Mouse (Mus musculus): ENCODE data around the gene Cacna2d3. TPM values are rescaled to one million over a fixed set of nuclear protein-coding genes. Genes with fewer than 3 reads are reported as not detected.

The Cacna2d3 gene
- total RNA-seq, 1 experiment: 0.40 TPM

DNA sequence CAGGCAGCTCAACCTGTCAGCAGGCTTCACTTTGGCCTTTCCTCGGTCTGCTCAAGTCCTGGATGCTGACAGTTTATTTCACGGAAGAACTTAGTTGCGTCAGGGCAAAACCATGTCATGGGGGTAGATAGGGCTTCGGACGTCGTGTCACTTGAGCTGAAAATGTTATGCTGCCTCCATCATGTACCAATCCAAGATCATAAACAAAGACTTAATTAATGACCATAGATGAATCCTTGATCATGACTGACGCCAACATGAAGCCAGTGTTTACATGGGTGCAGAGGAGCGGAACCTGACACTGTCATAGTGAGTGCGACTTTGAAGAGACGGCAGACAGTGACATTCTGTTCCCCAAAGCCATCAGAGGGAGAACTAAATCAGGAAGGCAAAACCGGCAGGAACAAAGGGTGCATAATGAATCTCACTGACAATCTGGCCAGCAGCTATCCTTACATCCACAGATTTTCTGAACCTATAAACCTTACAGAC is 542.2 kb downstream of the Cacna2d3 start:
- no peak for DNase-seq (ENCODE audit: low read depth, low spot score)
- in situ Hi-C loops (cut with MboI; ENCODE audit: low sequenced_read_pairs in 2 of 2, unreplicated experiment in 2 of 2): no loop called here
- no peak overlapping the region for H3K27ac ChIP-seq (ENCODE audit: insufficient read depth, low read depth, low read length, poor library complexity, severe bottlenecking)

DNA sequence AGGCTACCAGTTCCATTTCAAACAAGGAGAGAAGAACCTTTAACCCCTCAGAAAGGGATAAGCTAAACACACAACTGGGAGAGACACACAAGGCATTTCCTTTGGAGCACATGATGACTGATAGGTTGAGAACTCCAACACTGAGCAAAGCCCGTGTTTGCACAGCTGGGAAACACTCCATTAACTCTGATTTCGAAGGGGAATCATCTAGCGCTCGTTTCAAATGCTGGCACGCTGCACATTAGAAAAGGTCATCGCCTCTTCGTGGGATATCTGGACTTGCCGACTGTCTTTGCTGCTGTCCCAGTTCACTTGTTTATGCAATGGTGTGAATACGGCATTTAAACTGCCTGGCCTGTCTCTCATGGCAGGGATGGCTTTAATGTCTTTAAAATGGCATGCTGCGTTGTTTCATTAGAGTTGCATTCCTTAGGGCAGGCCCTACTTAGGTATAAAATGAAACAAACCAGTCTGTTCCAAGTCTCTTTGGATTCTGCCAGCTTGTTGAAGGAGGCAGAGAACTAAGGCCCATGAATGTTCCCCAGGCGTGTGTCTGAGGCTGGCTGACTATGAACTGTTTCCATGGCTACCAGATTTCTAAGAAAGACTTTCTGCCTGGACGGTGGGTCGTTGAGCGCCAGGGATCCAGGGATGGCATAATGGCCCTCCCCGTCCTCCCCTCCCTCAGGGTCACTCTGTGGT is 542.8 kb downstream of the Cacna2d3 start:
- H3K36me3 ChIP-seq (ENCODE audit: control insufficient read depth, insufficient read depth, low read length, poor library complexity, severe bottlenecking): no peaks in the 10 kb centered on the region
- no peak overlapping the region for H3K9ac ChIP-seq (ENCODE audit: insufficient read depth, low read depth, low read length, poor library complexity, severe bottlenecking)
- no peak overlapping the region for H3K27ac ChIP-seq (ENCODE audit: insufficient read depth, low read depth, low read length, poor library complexity, severe bottlenecking)
- DNase-seq (ENCODE audit: low read depth, low spot score): no peak
- in situ Hi-C loops (cut with MboI; ENCODE audit: low sequenced_read_pairs in 2 of 2, unreplicated experiment in 2 of 2): no loop called here
- no peak overlapping the region for H3K4me3 ChIP-seq (ENCODE audit: insufficient read depth in 1 of 2, low read depth in 1 of 2, low read length in 2 of 2, poor library complexity in 1 of 2, severe bottlenecking in 1 of 2)
- no peaks in the 10 kb centered on the region for H3K9me3 ChIP-seq (ENCODE audit: control insufficient read depth, insufficient read depth, low read depth, low read length)
- TF ChIP-seq HCFC1 (IDR thresholded peaks at IDR 0.05; ENCODE audit: borderline replicate concordance, insufficient read depth, low read length) (no peak), CHD2 (IDR thresholded peaks at IDR 0.05; ENCODE audit: low read depth, low read length) (no peak), ZC3H11A (IDR thresholded peaks at IDR 0.05; ENCODE audit: borderline replicate concordance, low read depth, low read length) (no peak), MAFK (IDR thresholded peaks at IDR 0.05; ENCODE audit: insufficient read depth, low read depth, low read length) (no peak), ZNF384 (IDR thresholded peaks at IDR 0.05; ENCODE audit: low read depth, low read length) (no peak)
- H3K4me1 ChIP-seq (ENCODE audit: control insufficient read depth in 2 of 2, insufficient read depth in 2 of 2, low read length in 2 of 2, poor library complexity in 1 of 2): no peaks in the 10 kb centered on the region

More for the DNA sequence above, 542.2 kb downstream of the Cacna2d3 start:
- TF ChIP-seq ZNF384 (IDR thresholded peaks at IDR 0.05; ENCODE audit: low read depth, low read length) (no peak), MAFK (IDR thresholded peaks at IDR 0.05; ENCODE audit: insufficient read depth, low read depth, low read length) (no peak), CHD2 (IDR thresholded peaks at IDR 0.05; ENCODE audit: low read depth, low read length) (no peak), HCFC1 (IDR thresholded peaks at IDR 0.05; ENCODE audit: borderline replicate concordance, insufficient read depth, low read length) (no peak), ZC3H11A (IDR thresholded peaks at IDR 0.05; ENCODE audit: borderline replicate concordance, low read depth, low read length) (no peak)
- H3K4me3 ChIP-seq (ENCODE audit: insufficient read depth in 1 of 2, low read depth in 1 of 2, low read length in 2 of 2, poor library complexity in 1 of 2, severe bottlenecking in 1 of 2): no peak overlapping the region
- H3K9ac ChIP-seq (ENCODE audit: insufficient read depth, low read depth, low read length, poor library complexity, severe bottlenecking): no peak overlapping the region
- no peaks in the 10 kb centered on the region for H3K4me1 ChIP-seq (ENCODE audit: control insufficient read depth in 2 of 2, insufficient read depth in 2 of 2, low read length in 2 of 2, poor library complexity in 1 of 2)
- H3K9me3 ChIP-seq (ENCODE audit: control insufficient read depth, insufficient read depth, low read depth, low read length): no peaks in the 10 kb centered on the region
- no peaks in the 10 kb centered on the region for H3K36me3 ChIP-seq (ENCODE audit: control insufficient read depth, insufficient read depth, low read length, poor library complexity, severe bottlenecking)

DNA sequence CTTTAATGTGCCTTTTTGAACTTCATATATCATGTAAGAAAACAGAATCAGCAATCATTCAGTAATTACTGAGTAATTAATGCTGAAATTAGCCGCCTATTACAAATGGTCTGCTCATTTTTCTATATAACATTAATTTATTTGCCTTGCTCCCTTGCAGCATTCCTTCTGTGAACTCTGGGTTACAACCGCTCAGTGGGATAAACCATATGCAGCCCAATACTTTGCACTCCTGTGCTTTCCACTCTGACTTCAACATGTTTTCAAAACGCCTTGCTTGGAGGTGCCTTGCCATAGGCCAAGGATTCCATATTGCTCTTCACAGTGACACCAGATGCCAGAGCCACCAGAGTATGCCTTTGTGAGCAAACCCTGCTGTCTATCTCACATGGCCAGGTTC is 546.9 kb downstream of the Cacna2d3 start:
- no peak for DNase-seq (ENCODE audit: low read depth, low spot score)
- Histone ChIP-seq H3K36me3 (ENCODE audit: control insufficient read depth, insufficient read depth, low read length, poor library complexity, severe bottlenecking) (no peaks in the 10 kb centered on the region), H3K9ac (ENCODE audit: insufficient read depth, low read depth, low read length, poor library complexity, severe bottlenecking) (no peak overlapping the region), H3K27ac (ENCODE audit: insufficient read depth, low read depth, low read length, poor library complexity, severe bottlenecking) (no peak overlapping the region), H3K9me3 (ENCODE audit: control insufficient read depth, insufficient read depth, low read depth, low read length) (no peaks in the 10 kb centered on the region), H3K4me1 (ENCODE audit: control insufficient read depth in 2 of 2, insufficient read depth in 2 of 2, low read length in 2 of 2, poor library complexity in 1 of 2) (no peaks in the 10 kb centered on the region), H3K4me3 (ENCODE audit: insufficient read depth in 1 of 2, low read depth in 1 of 2, low read length in 2 of 2, poor library complexity in 1 of 2, severe bottlenecking in 1 of 2) (no peak overlapping the region)
- in situ Hi-C loops (cut with MboI; ENCODE audit: low sequenced_read_pairs in 2 of 2, unreplicated experiment in 2 of 2): no loop called here
- TF ChIP-seq ZC3H11A (IDR thresholded peaks at IDR 0.05; ENCODE audit: borderline replicate concordance, low read depth, low read length) (no peak), MAFK (IDR thresholded peaks at IDR 0.05; ENCODE audit: insufficient read depth, low read depth, low read length) (no peak), ZNF384 (IDR thresholded peaks at IDR 0.05; ENCODE audit: low read depth, low read length) (no peak)

DNA sequence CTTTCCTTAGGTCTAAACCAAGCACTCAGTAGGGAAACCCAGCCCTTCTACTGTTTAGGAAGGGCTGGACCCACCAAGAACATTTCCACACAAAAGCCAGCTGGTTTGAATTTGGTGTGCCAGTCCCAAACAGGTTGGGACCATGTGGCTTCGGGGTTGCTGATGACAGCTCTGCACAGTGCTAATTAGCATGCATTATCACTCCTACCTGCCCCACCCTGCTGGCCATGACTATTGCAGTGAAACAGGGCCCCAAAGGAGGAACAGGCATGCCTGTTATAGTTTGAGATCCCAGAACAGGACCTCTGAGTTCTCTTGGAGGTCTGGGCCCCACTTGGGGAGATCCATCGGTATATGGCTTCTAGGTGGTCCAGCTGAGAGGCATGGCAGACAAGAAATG is 549.5 kb downstream of the Cacna2d3 start:
- no peaks in the 10 kb centered on the region for H3K36me3 ChIP-seq (ENCODE audit: control insufficient read depth, insufficient read depth, low read length, poor library complexity, severe bottlenecking)
- no peak overlapping the region for H3K9ac ChIP-seq (ENCODE audit: insufficient read depth, low read depth, low read length, poor library complexity, severe bottlenecking)
- H3K4me1 ChIP-seq (ENCODE audit: control insufficient read depth in 2 of 2, insufficient read depth in 2 of 2, low read length in 2 of 2, poor library complexity in 1 of 2): no peaks in the 10 kb centered on the region
- H3K9me3 ChIP-seq (ENCODE audit: control insufficient read depth, insufficient read depth, low read depth, low read length): no peaks in the 10 kb centered on the region
- in situ Hi-C loops (cut with MboI; ENCODE audit: low sequenced_read_pairs in 2 of 2, unreplicated experiment in 2 of 2): no loop called here
- no peak overlapping the region for H3K4me3 ChIP-seq (ENCODE audit: insufficient read depth in 1 of 2, low read depth in 1 of 2, low read length in 2 of 2, poor library complexity in 1 of 2, severe bottlenecking in 1 of 2)
- TF ChIP-seq HCFC1 (IDR thresholded peaks at IDR 0.05; ENCODE audit: borderline replicate concordance, insufficient read depth, low read length) (no peak), ZC3H11A (IDR thresholded peaks at IDR 0.05; ENCODE audit: borderline replicate concordance, low read depth, low read length) (no peak), MAFK (IDR thresholded peaks at IDR 0.05; ENCODE audit: insufficient read depth, low read depth, low read length) (no peak), CHD2 (IDR thresholded peaks at IDR 0.05; ENCODE audit: low read depth, low read length) (no peak), ZNF384 (IDR thresholded peaks at IDR 0.05; ENCODE audit: low read depth, low read length) (no peak)
- no peak for DNase-seq (ENCODE audit: low read depth, low spot score)
- no peak overlapping the region for H3K27ac ChIP-seq (ENCODE audit: insufficient read depth, low read depth, low read length, poor library complexity, severe bottlenecking)

Data from ES-E14 (cell line).